Mouse (Mus musculus): ENCODE results near the gene Klk6. TPM values are rescaled to one million over a fixed set of nuclear protein-coding genes. Genes with fewer than 3 reads are reported as not detected.

Gene Klk6
- total RNA-seq (2014; rRNA removed) (not detected in 2 replicates), polyA plus RNA-seq (2015; fragmentation: Nextera tagmentation; extraction: Ambion mirVana) (not detected in 2 replicates)

GRCm38 (mm10) chr7:43824199-43824598 is at the start of gene Klk6:
Gene Klk6, plus strand, starts transcription at chr7:43824499.
- DNase-seq (no peak), ATAC-seq (no peak)
- Histone ChIP-seq H3K27me3 (ENCODE audit: insufficient read depth, low read length) (no peaks in the 10 kb centered on the region), H3K4me1 (ENCODE audit: insufficient read depth) (no peaks in the 10 kb centered on the region), H3K36me3 (ENCODE audit: insufficient read depth) (no peaks in the 10 kb centered on the region), H3K4me2 (ENCODE audit: low read depth) (no peak within 1 kb of the TSS), H3K4me3 (ENCODE audit: low read depth, low read length) (no peak within 1 kb of the TSS), H3K9me3 (ENCODE audit: low read length) (no peaks in the 10 kb centered on the region), H3K27ac (ENCODE audit: low read depth, low read length) (no peak within 1 kb of the TSS), H3K9ac (no peak within 1 kb of the TSS)
- WGBS = 79% methylated on average over 10 of the region's 10 CpGs
- TF ChIP-seq CTCF (IDR thresholded peaks at IDR 0.05; ENCODE audit: low read depth) = no peak

GRCm38 (mm10) chr7:43774802-43775201 is 49.5 kb upstream of the Klk6 start:
- no peak overlapping the region for H3K4me3 ChIP-seq (ENCODE audit: low read depth, low read length)
- ATAC-seq (no peak), DNase-seq (no peak)
- 40% methylated on average over 6 of the region's 6 CpGs for WGBS
- no peak overlapping the region for H3K27ac ChIP-seq (ENCODE audit: low read depth, low read length)
- H3K9me3 ChIP-seq (ENCODE audit: low read length) = no peaks in the 10 kb centered on the region
- no peak for TF ChIP-seq CTCF (IDR thresholded peaks at IDR 0.05; ENCODE audit: low read depth)
- H3K4me2 ChIP-seq (ENCODE audit: low read depth) = no peak overlapping the region
- H3K36me3 ChIP-seq (ENCODE audit: insufficient read depth) = no peaks in the 10 kb centered on the region
- no peaks in the 10 kb centered on the region for H3K4me1 ChIP-seq (ENCODE audit: insufficient read depth)
- no peak overlapping the region for H3K9ac ChIP-seq
- no peaks in the 10 kb centered on the region for H3K27me3 ChIP-seq (ENCODE audit: insufficient read depth, low read length)

GRCm38 (mm10) chr7:43775311-43776057 is 48.8 kb upstream of the Klk6 start:
- Histone ChIP-seq H3K4me2 (ENCODE audit: low read depth) (no peak overlapping the region), H3K4me1 (ENCODE audit: insufficient read depth) (no peaks in the 10 kb centered on the region), H3K36me3 (ENCODE audit: insufficient read depth) (no peaks in the 10 kb centered on the region), H3K9ac (no peak overlapping the region), H3K27me3 (ENCODE audit: insufficient read depth, low read length) (no peaks in the 10 kb centered on the region), H3K9me3 (ENCODE audit: low read length) (no peaks in the 10 kb centered on the region), H3K4me3 (ENCODE audit: low read depth, low read length) (no peak overlapping the region), H3K27ac (ENCODE audit: low read depth, low read length) (no peak overlapping the region)
- TF ChIP-seq CTCF (IDR thresholded peaks at IDR 0.05; ENCODE audit: low read depth) = no peak
- 52% methylated on average over 7 of the region's 7 CpGs for WGBS
- ATAC-seq = no peak
- no peak for DNase-seq

GRCm38 (mm10) chr7:43776506-43776905 is 47.8 kb upstream of the Klk6 start:
- no peaks in the 10 kb centered on the region for H3K27me3 ChIP-seq (ENCODE audit: insufficient read depth, low read length)
- DNase-seq (no peak), ATAC-seq (no peak)
- TF ChIP-seq CTCF (IDR thresholded peaks at IDR 0.05; ENCODE audit: low read depth) = no peak
- no peaks in the 10 kb centered on the region for H3K4me1 ChIP-seq (ENCODE audit: insufficient read depth)
- H3K9me3 ChIP-seq (ENCODE audit: low read length) = no peaks in the 10 kb centered on the region
- H3K9ac ChIP-seq = no peak overlapping the region
- 83% methylated on average over 5 of the region's 5 CpGs for WGBS
- H3K4me2 ChIP-seq (ENCODE audit: low read depth) = no peak overlapping the region
- no peak overlapping the region for H3K4me3 ChIP-seq (ENCODE audit: low read depth, low read length)
- no peaks in the 10 kb centered on the region for H3K36me3 ChIP-seq (ENCODE audit: insufficient read depth)
- H3K27ac ChIP-seq (ENCODE audit: low read depth, low read length) = no peak overlapping the region

- no peak for TF ChIP-seq CTCF (IDR thresholded peaks at IDR 0.05; ENCODE audit: low read depth)
- H3K9ac ChIP-seq = no peak overlapping the region
- ATAC-seq = no peak
- DNase-seq = no peak
- H3K27ac ChIP-seq (ENCODE audit: low read depth, low read length) = no peak overlapping the region
- H3K36me3 ChIP-seq (ENCODE audit: insufficient read depth) = no peaks in the 10 kb centered on the region
- no peaks in the 10 kb centered on the region for H3K4me1 ChIP-seq (ENCODE audit: insufficient read depth)
- H3K4me2 ChIP-seq (ENCODE audit: low read depth) = no peak overlapping the region
- H3K4me3 ChIP-seq (ENCODE audit: low read depth, low read length) = no peak overlapping the region
- WGBS = 90% methylated on average over 12 of the region's 12 CpGs
- no peaks in the 10 kb centered on the region for H3K27me3 ChIP-seq (ENCODE audit: insufficient read depth, low read length)
- H3K9me3 ChIP-seq (ENCODE audit: low read length) = no peaks in the 10 kb centered on the region
Measured at GRCm38 (mm10) chr7:43777423-43777822, 46.9 kb upstream of the Klk6 start.

- 91% methylated on average over 10 of the region's 10 CpGs for WGBS
- H3K4me1 ChIP-seq (ENCODE audit: insufficient read depth) = no peaks in the 10 kb centered on the region
- no peak for DNase-seq
Measured at GRCm38 (mm10) chr7:43778176-43778970, 45.9 kb upstream of the Klk6 start.

GRCm38 (mm10) chr7:43780241-43780640 is 44.1 kb upstream of the Klk6 start:
- no peak for TF ChIP-seq CTCF (IDR thresholded peaks at IDR 0.05; ENCODE audit: low read depth)
- Histone ChIP-seq H3K4me3 (ENCODE audit: low read depth, low read length) (no peak overlapping the region), H3K9ac (no peak overlapping the region), H3K27ac (ENCODE audit: low read depth, low read length) (no peak overlapping the region), H3K9me3 (ENCODE audit: low read length) (no peaks in the 10 kb centered on the region), H3K36me3 (ENCODE audit: insufficient read depth) (no peaks in the 10 kb centered on the region), H3K4me1 (ENCODE audit: insufficient read depth) (no peaks in the 10 kb centered on the region), H3K27me3 (ENCODE audit: insufficient read depth, low read length) (no peaks in the 10 kb centered on the region), H3K4me2 (ENCODE audit: low read depth) (no peak overlapping the region)
- ATAC-seq (no peak), DNase-seq (no peak)
- WGBS = 64% methylated on average over 6 of the region's 6 CpGs

More at GRCm38 (mm10) chr7:43778176-43778970, 45.9 kb upstream of the Klk6 start:
- TF ChIP-seq CTCF (IDR thresholded peaks at IDR 0.05; ENCODE audit: low read depth) = no peak
- Histone ChIP-seq H3K27me3 (ENCODE audit: insufficient read depth, low read length) (no peaks in the 10 kb centered on the region), H3K36me3 (ENCODE audit: insufficient read depth) (no peaks in the 10 kb centered on the region), H3K9ac (no peak overlapping the region), H3K9me3 (ENCODE audit: low read length) (no peaks in the 10 kb centered on the region), H3K27ac (ENCODE audit: low read depth, low read length) (no peak overlapping the region), H3K4me3 (ENCODE audit: low read depth, low read length) (no peak overlapping the region), H3K4me2 (ENCODE audit: low read depth) (no peak overlapping the region)
- ATAC-seq = no peak

Measured in forebrain, postnatal 0 days (tissue).